Mouse (Mus musculus) lung, embryonic 15.5 days (tissue): Measurements from ENCODE around the gene Pvr. TPM values are rescaled to one million over a fixed set of nuclear protein-coding genes. Genes with fewer than 3 reads are reported as not detected.
"Not testable (repeated sequence)": the region's sequence is repeated elsewhere in the genome, so short reads cannot be mapped to it uniquely, and the experiment has no call there.

Experiments
- ATAC-seq: fragments of 200-750 bp; cut with Nextera tagmentation; 2 replicates; pipeline ENCODE4 v1.8.0; 2017; ENCODE audit warnings: moderate number of reproducible peaks, borderline replicate concordance; ENCODE audit not compliant: low FRiP score, low TSS enrichment; ENCODE audit errors: extremely low read depth
- H3K27ac ChIP-seq: fragments of 300-500 bp; sonication (generic); 2 replicates; pipeline ENCODE4 v1.5.1; 2015; ENCODE audit warnings: moderate library complexity, mild to moderate bottlenecking, inconsistent platforms
- H3K27me3 ChIP-seq: fragments of 300-500 bp; sonication (generic); 2 replicates; pipeline ENCODE4 v1.6.1; 2015; ENCODE audit warnings: inconsistent platforms
- H3K36me3 ChIP-seq: fragments of 300-500 bp; sonication (generic); 2 replicates; pipeline ENCODE4 v1.6.1; 2015; ENCODE audit warnings: inconsistent platforms
- H3K4me1 ChIP-seq: fragments of 300-500 bp; sonication (generic); 2 replicates; pipeline ENCODE4 v1.6.1; 2015; ENCODE audit warnings: inconsistent platforms
- H3K4me2 ChIP-seq: fragments of 300-500 bp; sonication (generic); 2 replicates; pipeline ENCODE4 v1.6.1; 2015; ENCODE audit warnings: inconsistent platforms, mild to moderate bottlenecking, moderate library complexity
- H3K4me3 ChIP-seq: fragments of 300-500 bp; sonication (generic); 2 replicates; pipeline ENCODE4 v1.5.1; 2015; ENCODE audit warnings: mild to moderate bottlenecking, inconsistent platforms
- H3K9ac ChIP-seq: fragments of 300-500 bp; sonication (generic); 2 replicates; pipeline ENCODE4 v1.6.1; 2015; ENCODE audit warnings: inconsistent platforms
- H3K9me3 ChIP-seq: fragments of 300-500 bp; sonication (generic); 2 replicates; pipeline ENCODE4 v1.6.1; 2016; ENCODE audit warnings: inconsistent platforms
- WGBS: fragments of 180-500 bp; shearing (Covaris S2); methylation state at CpG from one replicate; pipeline ENCODE4 v1.1.7; 2015; 5-methylcytosine and 5-hydroxymethylcytosine counted together
- polyA plus RNA-seq: library from polyadenylated mRNA; unstranded; fragments of >200 nt; fragmentation: Nextera tagmentation; extraction: Ambion mirVana; gene quantifications from 2 replicates; pipeline ENCODE4 v1.2.1, GENCODE M21; 2015

Gene Pvr
- polyA plus RNA-seq, 1 experiment from 2014 or later, result 22.5 TPM

DNA sequence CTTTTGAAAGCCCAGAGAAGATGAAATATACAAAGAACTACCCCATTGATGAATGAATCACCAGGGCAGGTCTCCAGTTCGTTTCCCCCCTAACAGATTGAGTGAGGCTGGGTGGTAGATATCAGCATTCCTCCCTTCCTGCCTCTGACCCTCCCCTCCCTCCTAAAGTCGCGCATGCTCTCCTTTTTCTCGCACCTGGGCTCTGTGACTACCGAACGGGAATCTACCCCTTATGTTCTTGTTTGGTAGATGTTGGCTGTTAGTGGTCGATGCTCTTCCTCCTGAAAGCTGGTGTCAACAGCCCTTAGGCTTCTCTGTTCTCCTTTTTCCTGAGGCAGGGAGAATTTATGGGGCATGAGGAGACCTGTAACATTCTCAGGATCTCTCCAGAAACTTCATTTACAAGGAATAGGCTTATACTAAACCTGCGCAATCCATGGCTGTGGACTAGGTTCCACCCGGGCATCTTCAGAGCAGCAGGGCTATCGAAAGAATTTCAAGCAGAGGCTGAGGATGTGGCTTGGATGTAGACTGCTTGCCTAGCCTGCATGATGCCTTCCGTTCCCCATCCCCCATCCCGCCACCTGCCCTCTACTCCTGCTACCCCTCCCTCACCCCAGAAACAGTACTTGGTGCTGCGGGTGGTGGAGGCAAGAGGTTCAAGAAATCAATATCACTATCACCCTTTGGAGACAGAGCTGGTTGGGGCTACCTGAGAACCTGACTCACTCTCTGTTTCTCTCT lies 11.3 kb upstream of the Pvr start:
- H3K27ac ChIP-seq, result no peak overlapping the region
- H3K4me2 ChIP-seq, result peak overlapping the region; percentile 27; the same call in 1 of the 2 replicates

DNA sequence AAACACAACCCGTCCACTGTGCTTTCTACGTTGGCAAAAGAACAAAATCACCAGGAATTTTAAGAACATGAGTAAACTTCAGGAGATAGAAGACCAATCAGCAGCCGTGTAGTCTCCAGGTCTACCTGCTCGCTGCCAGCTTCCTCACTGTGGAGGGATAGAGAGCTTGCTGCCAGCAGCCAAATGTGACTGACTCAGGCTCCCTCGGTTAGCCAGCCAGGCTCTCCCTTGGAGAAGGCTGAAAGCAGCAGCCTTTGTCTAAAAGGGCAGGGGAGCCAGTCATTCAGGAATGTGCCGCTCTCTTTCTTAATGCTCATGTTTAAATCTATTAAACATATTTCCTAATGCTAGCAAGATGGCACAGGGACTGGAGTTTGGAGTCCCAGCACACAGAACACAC lies 9.5 kb upstream of the Pvr start:
- H3K9ac ChIP-seq, H3K4me3 ChIP-seq, H3K36me3 ChIP-seq, H3K9me3 ChIP-seq, H3K4me2 ChIP-seq, H3K27me3 ChIP-seq: not testable (repeated sequence)
- peak; percentile 24; the same call in 1 of the 2 replicates for ATAC-seq
- peak overlapping the region; percentile 75 for H3K27ac ChIP-seq
- H3K4me1 ChIP-seq, result peaks cover 27% of the 10 kb centered on the region
- 53% methylated on average over 6 of the region's 6 CpGs for WGBS

More for the DNA sequence above, 11.3 kb upstream of the Pvr start:
- Histone ChIP-seq H3K9ac (no peak overlapping the region), H3K9me3 (no peaks in the 10 kb centered on the region), H3K27me3 (no peaks in the 10 kb centered on the region), H3K4me3 (no peak overlapping the region), H3K36me3 (no peaks in the 10 kb centered on the region), H3K4me1 (peaks cover 33% of the 10 kb centered on the region)
- 13% methylated on average over 13 of the region's 13 CpGs for WGBS
- no peak for ATAC-seq

DNA sequence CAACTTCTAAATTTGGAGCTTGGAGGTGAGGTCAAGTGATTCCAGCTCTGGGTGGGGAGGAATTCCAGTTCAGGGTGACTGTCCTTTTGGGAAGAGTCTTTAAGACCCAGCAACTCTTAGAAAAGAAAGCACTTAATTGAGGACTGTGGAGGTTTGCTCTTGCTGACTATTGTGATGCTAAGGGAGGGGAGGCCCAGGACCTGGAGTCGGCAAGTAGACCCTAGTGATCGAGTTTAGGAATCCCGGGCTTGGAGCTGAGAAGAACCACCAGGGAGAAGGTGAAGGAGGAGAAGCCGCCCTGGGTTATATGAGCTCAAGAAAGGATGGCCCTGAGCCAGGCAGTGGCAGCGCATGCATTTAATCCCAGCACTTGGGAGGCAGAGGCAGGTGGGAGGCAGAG lies 7.5 kb upstream of the Pvr start:
- H3K9me3 ChIP-seq, result no peaks in the 10 kb centered on the region
- no peak overlapping the region for H3K4me2 ChIP-seq
- H3K36me3 ChIP-seq, result no peaks in the 10 kb centered on the region
- no peak for ATAC-seq
- no peaks in the 10 kb centered on the region for H3K27me3 ChIP-seq
- 76% methylated on average over 5 of the region's 5 CpGs for WGBS
- H3K27ac ChIP-seq, result no peak overlapping the region
- H3K9ac ChIP-seq, result no peak overlapping the region
- peaks cover 20% of the 10 kb centered on the region for H3K4me1 ChIP-seq
- H3K4me3 ChIP-seq, result no peak overlapping the region

DNA sequence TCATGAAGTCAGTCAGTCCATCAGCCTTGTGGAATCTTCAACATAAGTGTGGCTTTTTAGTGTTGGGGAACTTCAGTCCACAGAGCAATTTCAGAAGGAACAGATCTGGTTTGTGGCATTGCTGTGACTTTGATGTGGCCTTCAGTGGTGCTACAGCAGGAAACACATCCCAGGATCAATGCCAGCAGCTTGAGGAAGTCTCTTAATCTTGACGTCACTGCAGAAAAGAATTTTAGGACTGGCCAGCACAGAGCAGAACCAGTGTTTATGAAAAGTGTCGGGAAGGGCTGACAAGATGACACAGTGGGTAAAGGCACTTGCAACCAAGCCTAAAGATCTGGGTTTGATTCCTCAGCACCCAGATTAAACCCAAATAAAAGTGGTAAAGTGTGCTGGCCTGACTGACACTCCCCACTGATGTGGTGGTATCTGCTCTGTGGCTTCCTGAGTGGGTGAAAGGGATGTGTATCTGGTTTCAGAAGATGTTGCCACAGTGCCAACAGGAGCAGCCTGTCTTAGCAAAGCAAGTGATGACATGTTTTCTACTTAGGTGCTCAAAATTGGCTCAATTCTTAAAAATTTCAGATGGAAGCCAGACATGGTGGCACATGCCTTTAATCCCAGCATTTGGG lies 6.0 kb upstream of the Pvr start:
- Histone ChIP-seq H3K27me3 (no peaks in the 10 kb centered on the region), H3K27ac (no peak overlapping the region), H3K4me3 (no peak overlapping the region), H3K36me3 (no peaks in the 10 kb centered on the region), H3K4me2 (no peak overlapping the region), H3K9ac (no peak overlapping the region), H3K9me3 (no peaks in the 10 kb centered on the region), H3K4me1 (peaks cover 7% of the 10 kb centered on the region)
- 21% methylated on average over 2 of the region's 2 CpGs for WGBS
- no peak for ATAC-seq

DNA sequence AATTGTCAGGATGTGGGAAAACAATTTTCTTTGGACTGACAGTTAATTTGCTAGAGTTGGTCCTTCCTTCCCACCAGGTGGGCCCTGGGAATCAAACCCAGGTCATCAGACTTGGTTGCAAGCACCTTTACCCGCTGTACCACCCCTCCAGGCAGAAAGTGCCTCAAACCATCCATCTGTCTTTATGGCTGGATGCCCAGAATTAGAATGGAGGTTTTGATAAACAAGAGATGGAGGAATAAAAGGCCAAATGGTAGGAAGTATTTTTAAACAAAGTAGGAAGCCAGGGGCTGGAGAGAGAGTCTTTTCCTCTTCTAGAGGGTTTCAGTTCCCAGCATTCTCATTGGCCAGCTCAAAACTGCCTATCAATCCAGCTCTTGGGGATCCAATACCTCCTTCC lies 4.4 kb upstream of the Pvr start:
- H3K4me1 ChIP-seq, result 0 out of 2 replicates have a peak, but pooled peaks cover 5% of the 10 kb centered on the region
- 61% methylated on average over 1 of the region's 1 CpGs for WGBS

DNA sequence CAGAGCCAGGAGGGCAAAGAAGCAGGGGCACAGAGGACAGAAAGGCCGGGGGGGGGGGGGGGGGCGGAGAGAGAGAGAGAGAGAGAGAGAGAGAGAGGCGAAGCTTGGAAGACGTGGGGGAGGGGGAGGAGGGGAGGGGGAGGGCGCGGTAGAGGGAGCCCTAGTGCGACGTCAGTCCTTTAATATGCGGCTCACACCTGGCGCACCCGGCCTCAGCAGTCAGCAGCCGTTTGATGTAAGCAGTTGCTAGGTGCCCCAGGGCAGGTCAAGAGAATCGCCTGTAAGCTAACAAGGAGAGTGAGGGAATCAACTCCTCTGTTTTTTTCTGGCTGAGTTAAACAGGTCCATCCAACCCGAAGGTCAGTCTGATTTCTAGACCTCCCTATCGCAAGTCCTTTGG lies 2.8 kb upstream of the Pvr start:
- no peaks in the 10 kb centered on the region for H3K9me3 ChIP-seq
- peaks cover 15% of the 10 kb centered on the region; the same call in 1 of the 2 replicates for H3K4me1 ChIP-seq
- no peak overlapping the region for H3K27ac ChIP-seq
- H3K9ac ChIP-seq, result no peak overlapping the region
- 4% methylated on average over 13 of the region's 15 CpGs for WGBS
- H3K36me3 ChIP-seq, result no peaks in the 10 kb centered on the region
- no peak overlapping the region for H3K4me3 ChIP-seq
- ATAC-seq, result no peak
- no peaks in the 10 kb centered on the region for H3K27me3 ChIP-seq
- no peak overlapping the region for H3K4me2 ChIP-seq

More for the DNA sequence above, 4.4 kb upstream of the Pvr start:
- no peaks in the 10 kb centered on the region for H3K36me3 ChIP-seq
- no peaks in the 10 kb centered on the region for H3K27me3 ChIP-seq
- H3K9ac ChIP-seq, result no peak overlapping the region
- H3K9me3 ChIP-seq, result no peaks in the 10 kb centered on the region
- no peak overlapping the region for H3K4me3 ChIP-seq
- no peak overlapping the region for H3K27ac ChIP-seq
- H3K4me2 ChIP-seq, result no peak overlapping the region
- ATAC-seq, result no peak

DNA sequence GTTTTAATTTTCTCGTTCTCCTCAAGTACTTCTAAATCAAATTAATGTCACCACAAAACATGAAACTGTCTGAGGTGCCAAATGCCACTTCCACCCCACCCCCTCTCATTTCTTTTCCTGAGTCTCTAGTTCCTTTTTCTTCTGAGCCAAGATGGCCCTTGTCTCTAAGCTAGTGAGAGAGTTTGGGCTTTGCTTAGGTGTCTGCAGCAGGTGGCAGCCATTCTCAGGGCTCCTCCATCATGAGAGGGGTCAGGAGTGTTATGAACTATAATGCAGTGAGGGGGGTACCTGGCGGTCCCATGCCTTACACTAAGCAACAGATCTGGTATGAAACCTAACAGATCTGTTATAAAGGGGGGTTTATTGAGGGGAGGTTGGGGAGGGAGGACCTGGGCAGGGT lies 2.4 kb upstream of the Pvr start:
- Histone ChIP-seq H3K36me3 (peaks cover 3% of the 10 kb centered on the region), H3K27me3 (no peaks in the 10 kb centered on the region), H3K9me3 (no peaks in the 10 kb centered on the region), H3K4me3 (no peak overlapping the region), H3K4me1 (peaks cover 15% of the 10 kb centered on the region; the same call in 1 of the 2 replicates), H3K27ac (no peak overlapping the region), H3K9ac (no peak overlapping the region), H3K4me2 (no peak overlapping the region)
- no peak for ATAC-seq
- 27% methylated on average over 2 of the region's 2 CpGs for WGBS

DNA sequence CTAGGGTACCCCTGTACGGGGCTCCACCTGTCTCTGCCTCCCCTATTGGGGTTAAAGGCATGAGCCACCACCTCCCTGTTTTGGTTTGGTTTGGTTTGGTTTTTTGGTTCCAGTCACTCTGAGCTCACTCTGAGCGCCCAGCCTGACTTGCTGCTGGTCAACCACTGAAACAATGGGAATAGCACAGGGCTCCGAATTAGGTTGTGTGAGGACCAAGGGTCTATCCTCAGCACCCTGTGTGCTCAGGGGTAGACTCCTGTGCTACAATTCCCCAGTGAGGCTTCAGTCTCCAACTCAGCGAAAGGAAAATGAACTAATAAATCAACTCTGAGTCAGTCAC lies 824 bp downstream of the Pvr start:
- peak; percentile 16; the same call in 1 of the 2 replicates for ATAC-seq
- peaks cover 30% of the 10 kb centered on the region for H3K36me3 ChIP-seq
- peak overlapping the region; percentile 66 for H3K4me2 ChIP-seq
- peak overlapping the region; percentile 87 for H3K9ac ChIP-seq
- 28% methylated on average over 4 of the region's 4 CpGs for WGBS
- H3K4me3 ChIP-seq, result peak overlapping the region; percentile 91
- no peaks in the 10 kb centered on the region for H3K27me3 ChIP-seq
- no peaks in the 10 kb centered on the region for H3K9me3 ChIP-seq
- H3K4me1 ChIP-seq, result peaks cover 15% of the 10 kb centered on the region; the same call in 1 of the 2 replicates
- peak overlapping the region; percentile 86; the same call in 1 of the 2 replicates for H3K27ac ChIP-seq

DNA sequence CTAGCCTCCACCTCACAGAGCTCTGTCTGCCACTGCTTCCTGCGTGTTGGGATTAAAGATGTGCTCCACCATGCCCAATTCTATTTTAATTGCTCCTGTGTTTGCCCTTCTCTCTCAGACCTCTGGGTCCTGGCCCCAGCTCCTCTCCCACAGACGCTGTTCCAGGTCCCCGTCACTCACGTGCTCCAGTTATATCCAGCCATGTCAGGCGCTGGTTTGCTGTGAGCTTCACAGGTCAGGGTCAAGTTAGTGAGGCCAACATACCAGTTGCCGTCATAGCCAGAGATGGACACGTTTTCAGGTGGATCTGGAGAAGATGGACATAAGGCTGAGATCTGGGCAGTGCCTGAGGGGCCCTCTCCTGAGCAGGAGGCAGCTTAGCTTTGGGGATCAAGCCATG lies 6.4 kb downstream of the Pvr start:
- WGBS, result 89% methylated on average over 7 of the region's 7 CpGs
- Histone ChIP-seq H3K4me1 (peaks cover 3% of the 10 kb centered on the region; the same call in 1 of the 2 replicates), H3K36me3 (peaks cover 67% of the 10 kb centered on the region), H3K4me2 (no peak overlapping the region), H3K27ac (no peak overlapping the region), H3K9me3 (no peaks in the 10 kb centered on the region), H3K4me3 (no peak overlapping the region), H3K9ac (no peak overlapping the region), H3K27me3 (no peaks in the 10 kb centered on the region)
- ATAC-seq, result no peak

DNA sequence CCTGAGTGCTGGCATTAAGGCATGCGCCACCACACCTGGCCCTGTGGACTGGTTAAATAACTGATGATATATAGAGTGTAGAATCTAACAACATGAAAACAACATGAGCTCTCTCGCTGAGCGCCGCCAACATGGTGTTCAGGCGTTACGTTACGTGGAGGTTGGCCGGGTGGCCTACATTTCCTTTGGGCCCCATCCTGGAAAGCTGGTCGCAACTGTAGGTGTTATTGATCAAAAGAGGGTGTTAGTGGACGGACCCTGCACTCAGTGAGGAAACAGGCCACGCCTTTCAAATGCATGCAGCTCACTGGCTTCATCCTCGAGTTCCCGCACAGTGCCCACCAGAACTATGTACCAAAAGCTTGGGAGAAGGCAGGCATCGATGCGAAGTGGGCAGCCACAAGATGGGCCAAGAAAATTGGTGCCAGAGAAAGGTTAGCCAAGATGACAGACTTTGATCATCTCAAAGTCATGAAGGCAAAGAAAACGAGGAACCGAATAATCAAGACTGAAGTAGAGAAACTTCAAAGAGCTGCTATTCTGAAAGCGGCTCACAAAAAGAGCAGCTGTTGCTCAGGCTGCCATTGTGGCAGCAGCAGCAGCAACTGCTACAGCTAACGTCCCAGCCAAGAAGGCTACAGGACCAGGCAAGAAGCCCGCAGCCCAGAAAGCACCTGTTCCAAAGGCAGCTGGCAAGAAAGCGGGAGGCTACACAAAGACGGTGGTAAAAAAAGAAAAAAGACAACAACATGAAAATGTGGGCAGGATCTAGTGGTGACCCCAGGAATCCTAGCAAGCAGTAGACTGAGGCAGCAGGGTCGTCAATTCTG lies 9.1 kb downstream of the Pvr start:
- ATAC-seq, result no peak
- Histone ChIP-seq H3K4me1 (no peaks in the 10 kb centered on the region), H3K27me3 (no peaks in the 10 kb centered on the region), H3K36me3 (peaks cover 71% of the 10 kb centered on the region), H3K4me3 (no peak overlapping the region), H3K9me3 (no peaks in the 10 kb centered on the region), H3K27ac (no peak overlapping the region), H3K9ac (no peak overlapping the region), H3K4me2 (no peak overlapping the region)
- 86% methylated on average over 23 of the region's 23 CpGs for WGBS

DNA sequence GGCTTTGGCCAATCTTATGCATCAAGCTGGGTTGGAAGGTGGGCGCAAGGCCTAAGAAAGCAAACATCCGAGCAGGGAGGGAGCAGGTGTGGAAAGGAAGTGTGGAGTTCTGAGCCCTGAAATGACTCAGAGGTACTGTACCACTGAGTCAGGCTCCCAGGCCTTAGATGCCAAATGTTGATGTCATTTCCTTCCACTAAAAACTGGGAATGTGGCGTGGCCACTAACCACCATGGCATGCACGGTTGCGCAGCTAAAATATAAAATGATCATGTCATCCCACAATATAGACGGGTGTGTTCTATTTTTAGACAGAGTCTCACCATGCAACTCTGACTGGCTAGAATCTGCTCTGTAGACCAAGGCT lies 9.7 kb downstream of the Pvr start:
- Histone ChIP-seq H3K4me2 (no peak overlapping the region), H3K27ac (no peak overlapping the region), H3K9me3 (no peaks in the 10 kb centered on the region), H3K4me3 (no peak overlapping the region), H3K4me1 (no peaks in the 10 kb centered on the region), H3K9ac (no peak overlapping the region), H3K36me3 (peaks cover 71% of the 10 kb centered on the region), H3K27me3 (no peaks in the 10 kb centered on the region)
- ATAC-seq, result no peak
- WGBS, result 87% methylated on average over 6 of the region's 6 CpGs
